Mouse (Mus musculus) spleen, adult 2 months (tissue): Measurements from ENCODE around the gene Cdkn2aip.

Experiments
- CTCF ChIP-seq: fragments of 200-500 bp; IDR thresholded peaks from 2 replicates; pipeline ENCODE4 v1.5.1; 2011; ENCODE audit warnings: mild to moderate bottlenecking, inconsistent platforms; ENCODE audit not compliant: insufficient read depth, insufficient read length, insufficient replicate concordance; ENCODE audit errors: extremely low read depth
- POLR2A ChIP-seq: fragments of 200-500 bp; IDR thresholded peaks from 2 replicates; pipeline ENCODE4 v1.6.1; 2011; ENCODE audit warnings: low read depth, low read length, inconsistent platforms

GRCm38 (mm10) chr8:47684441-47684840, 29.3 kb downstream of the Cdkn2aip start:
- TF ChIP-seq CTCF: no peak
- no peak for TF ChIP-seq POLR2A
